ENCODE assay signal across 20 mouse cellular contexts in genomic region chr19:56253271-56253670, GRCm38 (mm10). TPM values are rescaled to one million over a fixed set of nuclear protein-coding genes. Genes with fewer than 3 reads are reported as not detected.
A peak's percentile ranks its signal among the peaks of the same experiment; 100 is the strongest.
DNase-seq lines count a peak whose midpoint lies in the region; ATAC-seq and TF ChIP-seq lines count a peak whose summit lies in the region.
"Had no signal": no experiment of that assay in that cellular context is flagged by ENCODE, and none has a peak within 500 bp of the region (broad histone marks: within the 10 kb centered on the region; RNA-seq: fewer than 3 reads in every experiment).

No protein-coding gene starts in this region.

- TF ChIP-seq CTCF in testis, adult 2 months (IDR thresholded peaks at IDR 0.05; ENCODE audit: control insufficient read depth, insufficient read depth, insufficient replicate concordance, low read depth, low read length): no peak
- TF ChIP-seq CTCF in lung, postnatal 0 days (IDR thresholded peaks at IDR 0.05): no peak

- TF ChIP-seq EP300 in lung, postnatal 0 days (IDR thresholded peaks at IDR 0.05): no peak

- H3K27ac ChIP-seq in heart, embryonic 15.5 days: 0 out of 2 replicates have a peak overlapping the region, but pooled peaks have one; percentile 12
- H3K27ac ChIP-seq in testis, adult 2 months (ENCODE audit: control insufficient read depth, insufficient read depth, low read depth, low read length): no peak overlapping the region
- H3K27ac ChIP-seq in lung, postnatal 0 days (ENCODE audit: low read length): no peak overlapping the region
- H3K27ac ChIP-seq: hindbrain, postnatal 0 days; neural tube, embryonic 15.5 days had no signal

- no peak overlapping the region for H3K4me3 ChIP-seq in heart, embryonic 15.5 days
- peak overlapping the region; percentile 3; the same call in 1 of the 2 replicates for H3K4me3 ChIP-seq in testis, adult 2 months (ENCODE audit: control insufficient read depth, low read depth, low read length)
- H3K4me3 ChIP-seq in lung, postnatal 0 days (ENCODE audit: low read depth, low read length): no peak overlapping the region
- H3K4me3 ChIP-seq: erythroblast, embryonic 14.5 days; neural tube, embryonic 15.5 days had no signal

- no peak overlapping the region for H3K9ac ChIP-seq in heart, embryonic 15.5 days
- no peak overlapping the region for H3K9ac ChIP-seq in lung, postnatal 0 days (replicated peaks; ENCODE audit: low read depth)
- H3K9ac ChIP-seq: neural tube, embryonic 15.5 days had no signal

- no peak for ATAC-seq in heart, embryonic 15.5 days (replicated peaks; ENCODE audit: insufficient number of reproducible peaks, insufficient read depth, low FRiP score, low read depth)
- ATAC-seq in lung, postnatal 0 days: peak; percentile 78
- ATAC-seq: CD4-positive, CD25-positive, alpha-beta regulatory T cell, adult 4 months; hindbrain, postnatal 0 days had no signal

- intact Hi-C loops in heart, postnatal 10 days (cut with DNase I): no loop called here

- DNase-seq in heart, postnatal 10 days: no peak
- no peak for DNase-seq in testis, postnatal 14 days (ENCODE audit: low spot score)
- peak; percentile 80 for DNase-seq in lung, postnatal 0 days (ENCODE audit: low spot score)
- DNase-seq in MN1 (ENCODE audit: low spot score): no peak
- no peak for DNase-seq in Muller cell, postnatal 12 days (ENCODE audit: inconsistent ontology term)
- DNase-seq in c-Kit-positive CD71-positive TER-119-positive erythroid progenitor cells, embryonic 14.5 days (ENCODE audit: low spot score): no peak
- DNase-seq: adrenal gland, adult 8-10 months; cerebellum, adult 11-12 months; right cerebral cortex, postnatal 14 days had no signal

- no peaks in the 10 kb centered on the region for H3K9me3 ChIP-seq in heart, embryonic 15.5 days (replicated peaks)
- H3K9me3 ChIP-seq in lung, postnatal 0 days (ENCODE audit: low read length): no peaks in the 10 kb centered on the region
- H3K9me3 ChIP-seq: neural tube, embryonic 15.5 days had no signal

- TF ChIP-seq POLR2A in testis, adult 2 months (IDR thresholded peaks at IDR 0.05; ENCODE audit: control insufficient read depth, low read depth, low read length): no peak

- no peaks in the 10 kb centered on the region for H3K36me3 ChIP-seq in heart, embryonic 15.5 days
- no peaks in the 10 kb centered on the region for H3K36me3 ChIP-seq in testis, adult 2 months (ENCODE audit: control insufficient read depth, insufficient read depth, low read length)
- no peaks in the 10 kb centered on the region for H3K36me3 ChIP-seq in lung, postnatal 0 days (ENCODE audit: insufficient read depth, low read length)
- H3K36me3 ChIP-seq: neural tube, embryonic 15.5 days had no signal

- H3K4me1 ChIP-seq in heart, embryonic 15.5 days (replicated peaks): no peaks in the 10 kb centered on the region
- no peaks in the 10 kb centered on the region for H3K4me1 ChIP-seq in testis, adult 2 months (ENCODE audit: control insufficient read depth, insufficient read depth, low read length)
- H3K4me1 ChIP-seq in lung, postnatal 0 days (ENCODE audit: insufficient read depth, low read depth, low read length): no peaks in the 10 kb centered on the region

- H3K27me3 ChIP-seq in heart, embryonic 15.5 days: 0 out of 2 replicates have a peak, but pooled peaks cover 6% of the 10 kb centered on the region
- H3K27me3 ChIP-seq in testis, adult 2 months (ENCODE audit: control insufficient read depth, insufficient read depth, low read length): no peaks in the 10 kb centered on the region
- H3K27me3 ChIP-seq in lung, postnatal 0 days (replicated peaks; ENCODE audit: insufficient read depth, low read length): no peaks in the 10 kb centered on the region
- H3K27me3 ChIP-seq: neural tube, embryonic 15.5 days had no signal

- WGBS in heart, embryonic 15.5 days: 64% methylated on average over 10 of the region's 10 CpGs
- 64% methylated on average over 10 of the region's 10 CpGs for WGBS in lung, postnatal 0 days

- H3K4me2 ChIP-seq in heart, embryonic 15.5 days: no peak overlapping the region
- 0 out of 2 replicates have a peak overlapping the region, but pooled peaks have one; percentile 25 for H3K4me2 ChIP-seq in lung, postnatal 0 days (replicated peaks; ENCODE audit: low read depth, low read length)
- H3K4me2 ChIP-seq: liver, embryonic 11.5 days; neural tube, embryonic 15.5 days had no signal

RNA-seq across cellular contexts. Expression of gene Habp2, which starts 33.7 kb away (rescaled TPM):
- polyA plus RNA-seq in heart, embryonic 15.5 days (2015; fragmentation: Nextera tagmentation; extraction: Ambion mirVana): 2.4 TPM in 2 replicates
- not detected for total RNA-seq in heart, postnatal 10 days (2021)
- 0.13 TPM in 1 of 2 replicates, not detected in the other for polyA plus RNA-seq in testis, adult 2 months (2012; rRNA removed)
- polyA plus RNA-seq in lung, postnatal 0 days (2015; fragmentation: Nextera tagmentation; extraction: Ambion mirVana): 0.18 TPM in 1 of 2 replicates, not detected in the other
- total RNA-seq: adrenal gland, adult 8-10 months; hindbrain, postnatal 0 days; left cerebral cortex, adult 8-10 months; megakaryocyte-erythroid progenitor cell, adult 5-6 weeks; monocyte, adult 5-6 weeks had no signal
- polyA plus RNA-seq: cortical plate, adult 2 months; hindbrain, postnatal 0 days had no signal
